Mouse (Mus musculus): ENCODE measurements at regions not wholly inside any gene's neighbourhood (a gene's known extent, or its start where the extent isn't known, plus 50 kb on each side); places are given as distances from the start of the nearest gene placed in this dataset.

GRCm38 (mm10) chr12:109272101-109272500, 180.5 kb upstream of the Dlk1 start:
- DNase-seq (ENCODE audit: extremely low spot score) = no peak

- DNase-seq (ENCODE audit: extremely low spot score) = peak; percentile 39
Measured at GRCm38 (mm10) chr12:109314850-109315249, 137.8 kb upstream of the Dlk1 start.

- DNase-seq (ENCODE audit: extremely low spot score) = no peak
Measured at GRCm38 (mm10) chr12:109325986-109326385, 126.6 kb upstream of the Dlk1 start.

- DNase-seq (ENCODE audit: extremely low spot score) = no peak
Measured at GRCm38 (mm10) chr12:109371327-109371726, 81.3 kb upstream of the Dlk1 start.

- DNase-seq (ENCODE audit: extremely low spot score) = no peak
Measured at GRCm38 (mm10) chr12:109385794-109386193, 66.8 kb upstream of the Dlk1 start.

GRCm38 (mm10) chr12:109388791-109389190, 63.8 kb upstream of the Dlk1 start:
- no peak for DNase-seq (ENCODE audit: extremely low spot score)

- DNase-seq (ENCODE audit: extremely low spot score) = no peak
Measured at GRCm38 (mm10) chr12:109390388-109390920, 62.2 kb upstream of the Dlk1 start.

- no peak for DNase-seq (ENCODE audit: extremely low spot score)
Measured at GRCm38 (mm10) chr12:109390978-109391377, 61.6 kb upstream of the Dlk1 start.

- no peak for DNase-seq (ENCODE audit: extremely low spot score)
Measured at GRCm38 (mm10) chr12:109393326-109393725, 59.3 kb upstream of the Dlk1 start.

- peak; percentile 90 for DNase-seq (ENCODE audit: extremely low spot score)
Measured at GRCm38 (mm10) chr12:109393795-109394194, 58.8 kb upstream of the Dlk1 start.

- no peak for DNase-seq (ENCODE audit: extremely low spot score)
Measured at GRCm38 (mm10) chr12:109394396-109394795, 58.2 kb upstream of the Dlk1 start.

- no peak for DNase-seq (ENCODE audit: extremely low spot score)
Measured at GRCm38 (mm10) chr12:109396614-109397013, 56.0 kb upstream of the Dlk1 start.

- peak; percentile 56 for DNase-seq (ENCODE audit: extremely low spot score)
Measured at GRCm38 (mm10) chr12:109397175-109398058, 55.2 kb upstream of the Dlk1 start.

GRCm38 (mm10) chr12:109398473-109398872, 54.1 kb upstream of the Dlk1 start:
- DNase-seq (ENCODE audit: extremely low spot score) = no peak

GRCm38 (mm10) chr12:109398951-109399350, 53.7 kb upstream of the Dlk1 start:
- DNase-seq (ENCODE audit: extremely low spot score) = no peak

- DNase-seq (ENCODE audit: extremely low spot score) = no peak
Measured at GRCm38 (mm10) chr12:109399591-109399990, 53.0 kb upstream of the Dlk1 start.

- no peak for DNase-seq (ENCODE audit: extremely low spot score)
Measured at GRCm38 (mm10) chr12:109400041-109400440, 52.6 kb upstream of the Dlk1 start.

- DNase-seq (ENCODE audit: extremely low spot score) = no peak
Measured at GRCm38 (mm10) chr12:109400936-109401586, 51.6 kb upstream of the Dlk1 start.

- DNase-seq (ENCODE audit: extremely low spot score) = no peak
Measured at GRCm38 (mm10) chr12:109401696-109402095, 50.9 kb upstream of the Dlk1 start.

GRCm38 (mm10) chr12:109402226-109402625, 50.4 kb upstream of the Dlk1 start:
- DNase-seq (ENCODE audit: extremely low spot score) = no peak

Data from embryo, embryonic 9.5 days (tissue).